Comparison of ENCODE assay signal across 8 mouse cellular contexts in the genomic region with DNA sequence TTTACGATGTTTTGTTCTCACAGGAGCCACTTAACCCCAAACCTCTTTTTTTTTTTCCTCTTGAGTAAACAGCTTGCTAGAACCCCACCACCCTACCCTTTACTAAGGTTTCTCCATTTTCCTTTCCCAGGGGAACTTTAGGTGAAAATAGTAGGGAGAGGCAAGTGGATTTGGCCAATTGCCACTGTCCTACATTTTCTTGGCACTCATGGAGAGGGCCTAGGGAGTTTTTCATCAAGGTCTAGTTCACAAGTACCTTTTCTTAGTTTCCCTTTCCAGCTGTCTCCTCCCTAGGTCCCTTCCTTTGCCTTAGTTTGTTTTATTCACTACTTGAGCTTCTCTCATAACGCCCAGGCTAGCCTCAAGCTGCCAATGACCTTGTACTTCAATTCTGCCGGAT. TPM values are rescaled to one million over a fixed set of nuclear protein-coding genes. Genes with fewer than 3 reads are reported as not detected.
DNase-seq lines count a peak whose midpoint lies in the region; ATAC-seq and TF ChIP-seq lines count a peak whose summit lies in the region.

No protein-coding gene starts in this region.

- TF ChIP-seq POLR2A in ES-Bruce4 (IDR thresholded peaks at IDR 0.05; ENCODE audit: insufficient read depth, low read length) = no peak

- no peak for TF ChIP-seq CTCF in gastrocnemius, adult 2 months (IDR thresholded peaks at IDR 0.05)
- TF ChIP-seq CTCF in ES-Bruce4 (IDR thresholded peaks at IDR 0.05; ENCODE audit: low read depth, low read length) = no peak
- TF ChIP-seq CTCF in forebrain, postnatal 0 days (IDR thresholded peaks at IDR 0.05; ENCODE audit: low read depth) = no peak

- no peaks in the 10 kb centered on the region for H3K36me3 ChIP-seq in ES-Bruce4 (ENCODE audit: control insufficient read depth, insufficient read depth, low read length, poor library complexity, severe bottlenecking)
- H3K36me3 ChIP-seq in forebrain, postnatal 0 days (ENCODE audit: insufficient read depth) = no peaks in the 10 kb centered on the region

- H3K9ac ChIP-seq in ES-Bruce4 (ENCODE audit: low read depth, poor library complexity, severe bottlenecking) = peak overlapping the region; percentile 90
- peak overlapping the region; percentile 92 for H3K9ac ChIP-seq in forebrain, postnatal 0 days

- DNase-seq in gastrocnemius, adult 2 months = no peak
- no peak for DNase-seq in gastrocnemius, postnatal 25 days
- no peak for DNase-seq in forebrain, postnatal 0 days
- peak; percentile 23 for DNase-seq in lung, postnatal 36 days
- no peak for DNase-seq in layer of hippocampus, adult 9-10 months (ENCODE audit: low spot score)
- DNase-seq in embryo, embryonic 10 days (ENCODE audit: low spot score) = no peak
- no peak for DNase-seq in layer of hippocampus, adult 9-11 months

- H3K4me2 ChIP-seq in forebrain, postnatal 0 days (ENCODE audit: low read depth) = peak overlapping the region; percentile 88

- H3K27ac ChIP-seq in gastrocnemius, adult 2 months = peak overlapping the region; percentile 94
- H3K27ac ChIP-seq in ES-Bruce4 (ENCODE audit: insufficient read depth, low read length) = peak overlapping the region; percentile 60; the same call in 1 of the 2 replicates
- H3K27ac ChIP-seq in forebrain, postnatal 0 days (ENCODE audit: low read depth, low read length) = peak overlapping the region; percentile 90

- peaks cover 2% of the 10 kb centered on the region for H3K4me1 ChIP-seq in ES-Bruce4 (ENCODE audit: control insufficient read depth, insufficient read depth, low read length)
- H3K4me1 ChIP-seq in forebrain, postnatal 0 days (ENCODE audit: insufficient read depth) = peaks cover 24% of the 10 kb centered on the region

- 32% methylated on average over 3 of the region's 3 CpGs for WGBS in forebrain, postnatal 0 days

- H3K9me3 ChIP-seq in ES-Bruce4 (replicated peaks; ENCODE audit: control insufficient read depth, insufficient read depth, low read length, poor library complexity, severe bottlenecking) = 0 out of 2 replicates have a peak, but pooled peaks cover 3% of the 10 kb centered on the region
- no peaks in the 10 kb centered on the region for H3K9me3 ChIP-seq in forebrain, postnatal 0 days (ENCODE audit: low read length)

- TF ChIP-seq EP300 in ES-Bruce4 (IDR thresholded peaks at IDR 0.05; ENCODE audit: insufficient read depth, low read depth, low read length) = no peak

- H3K27me3 ChIP-seq in ES-Bruce4 (ENCODE audit: control insufficient read depth, insufficient read depth, low read length, poor library complexity, severe bottlenecking) = no peaks in the 10 kb centered on the region
- no peaks in the 10 kb centered on the region for H3K27me3 ChIP-seq in forebrain, postnatal 0 days (ENCODE audit: insufficient read depth, low read length)

- no peak for ATAC-seq in forebrain, postnatal 0 days

- intact Hi-C loops in gastrocnemius, adult 2 months (cut with DNase I) = loop anchor here (5.0 kb wide), 1 partner anchor 119 kb away; a partner anchor contains a TSS

- peak overlapping the region; percentile 95 for H3K4me3 ChIP-seq in gastrocnemius, adult 2 months
- peak overlapping the region; percentile 64 for H3K4me3 ChIP-seq in ES-Bruce4 (ENCODE audit: low read depth, low read length)
- peak overlapping the region; percentile 89 for H3K4me3 ChIP-seq in forebrain, postnatal 0 days (ENCODE audit: low read depth, low read length)

RNA-seq across cellular contexts. Expression of a gene that starts 0.7 kb away (rescaled TPM):
- 10 to 100 TPM; 25.2 to 28.8 TPM for total RNA-seq in gastrocnemius, adult 2 months (2021)
- 10 to 100 TPM; 23.5 to 27.0 TPM for total RNA-seq in gastrocnemius, postnatal 25 days (2021)
- 27.3 and 28.2 TPM in 2 replicates for polyA plus RNA-seq in ES-Bruce4 (2011; ENCODE audit: insufficient read depth, insufficient read length, low read depth, missing spikeins)
- 43.2 and 43.5 TPM in 2 replicates for total RNA-seq in forebrain, postnatal 0 days (2014; rRNA removed)
- 19.8 and 26.6 TPM in 2 replicates for polyA plus RNA-seq in forebrain, postnatal 0 days (2015; fragmentation: Nextera tagmentation; extraction: Ambion mirVana)

RNA-seq across cellular contexts. Expression of a gene that starts 45.8 kb away (rescaled TPM):
- 1 to 10 TPM; 4.1 to 4.5 TPM for total RNA-seq in gastrocnemius, adult 2 months (2021)
- 1 to 10 TPM; 3.3 to 3.8 TPM for total RNA-seq in gastrocnemius, postnatal 25 days (2021)
- 15.1 and 17.1 TPM in 2 replicates for polyA plus RNA-seq in ES-Bruce4 (2011; ENCODE audit: insufficient read depth, insufficient read length, low read depth, missing spikeins)
- total RNA-seq in forebrain, postnatal 0 days (2014; rRNA removed) = 7.5 and 9.9 TPM in 2 replicates
- polyA plus RNA-seq in forebrain, postnatal 0 days (2015; fragmentation: Nextera tagmentation; extraction: Ambion mirVana) = 3.8 and 4.4 TPM in 2 replicates
